Mouse (Mus musculus) kidney, postnatal 0 days (tissue): ENCODE measurements around the gene Nck1. TPM values are rescaled to one million over a fixed set of nuclear protein-coding genes. Genes with fewer than 3 reads are reported as not detected.

Source experiments
- ATAC-seq: fragments of 200-750 bp; cut with Nextera tagmentation; replicated peaks from 2 replicates; pipeline ENCODE4 v1.8.0; 2017; ENCODE audit warnings: low read depth, moderate number of reproducible peaks, moderate TSS enrichment, moderate library complexity; ENCODE audit not compliant: low FRiP score
- DNase-seq: peaks from one replicate; pipeline ENCODE4 v3.0.0-alpha.2; 2016; ENCODE audit warnings: low spot score
- H3K27ac ChIP-seq: fragments of 300-500 bp; sonication (generic); 2 replicates; pipeline ENCODE4 v1.5.1; 2014; ENCODE audit warnings: mild to moderate bottlenecking
- H3K27me3 ChIP-seq: fragments of 300-500 bp; sonication (generic); 2 replicates; pipeline ENCODE4 v1.6.1; 2014; ENCODE audit warnings: low read length, mixed read lengths; ENCODE audit not compliant: insufficient read depth
- H3K36me3 ChIP-seq: fragments of 300-500 bp; sonication (generic); 2 replicates; pipeline ENCODE4 v1.6.1; 2014; ENCODE audit warnings: low read length, mixed read lengths; ENCODE audit not compliant: insufficient read depth
- H3K4me1 ChIP-seq: fragments of 300-500 bp; sonication (generic); replicated peaks from 2 replicates; pipeline ENCODE4 v1.6.1; 2014; ENCODE audit warnings: antibody characterized with exemption, low read length, mixed read lengths; ENCODE audit not compliant: insufficient read depth
- H3K4me2 ChIP-seq: fragments of 300-500 bp; sonication (generic); 2 replicates; pipeline ENCODE4 v1.6.1; 2014; ENCODE audit warnings: mild to moderate bottlenecking, low read length, moderate library complexity, mixed read lengths
- H3K4me3 ChIP-seq: fragments of 300-500 bp; sonication (generic); replicated peaks from 2 replicates; pipeline ENCODE4 v1.5.1; 2014; ENCODE audit warnings: low read depth, low read length
- H3K9ac ChIP-seq: fragments of 300-500 bp; sonication (generic); 2 replicates; pipeline ENCODE4 v1.6.1; 2014; ENCODE audit warnings: low read depth, low read length
- H3K9me3 ChIP-seq: fragments of 300-500 bp; sonication (generic); replicated peaks from 2 replicates; pipeline ENCODE4 v1.6.1; 2016; ENCODE audit warnings: low read length, inconsistent platforms, mixed read lengths
- CTCF ChIP-seq: IDR thresholded peaks from 2 replicates; pipeline ENCODE4 v1.5.1; 2016; ENCODE audit warnings: antibody characterized with exemption, low read depth, mild to moderate bottlenecking, moderate library complexity
- WGBS: fragments of 180-500 bp; shearing (Covaris S2); extraction: QIAGEN DNeasy Blood & Tissue Kit; methylation state at CpG from one replicate; pipeline ENCODE4 v1.1.7; 2014; 5-methylcytosine and 5-hydroxymethylcytosine counted together
- polyA plus RNA-seq: library from polyadenylated mRNA; unstranded; fragments of >200 nt; fragmentation: Nextera tagmentation; extraction: Ambion mirVana; gene quantifications from 2 replicates; pipeline ENCODE4 v1.2.1, GENCODE M21; 2015

Gene Nck1
- polyA plus RNA-seq, 1 experiment from 2014 or later: 75.8 TPM

GRCm38 (mm10) chr9:100544948-100545714 lies 803 bp downstream of the Nck1 start:
- under 1% methylated on average over 38 of the region's 38 CpGs for WGBS
- H3K9ac ChIP-seq: peak overlapping the region; percentile 90
- H3K9me3 ChIP-seq: no peaks in the 10 kb centered on the region
- ATAC-seq (no peak), DNase-seq (peak; percentile 70)
- no peaks in the 10 kb centered on the region for H3K36me3 ChIP-seq
- H3K4me3 ChIP-seq: peak overlapping the region; percentile 88
- H3K4me1 ChIP-seq: peaks cover 10% of the 10 kb centered on the region
- no peak for TF ChIP-seq CTCF
- peak overlapping the region; percentile 82 for H3K4me2 ChIP-seq
- H3K27ac ChIP-seq: peak overlapping the region; percentile 95
- no peaks in the 10 kb centered on the region for H3K27me3 ChIP-seq

DNA sequence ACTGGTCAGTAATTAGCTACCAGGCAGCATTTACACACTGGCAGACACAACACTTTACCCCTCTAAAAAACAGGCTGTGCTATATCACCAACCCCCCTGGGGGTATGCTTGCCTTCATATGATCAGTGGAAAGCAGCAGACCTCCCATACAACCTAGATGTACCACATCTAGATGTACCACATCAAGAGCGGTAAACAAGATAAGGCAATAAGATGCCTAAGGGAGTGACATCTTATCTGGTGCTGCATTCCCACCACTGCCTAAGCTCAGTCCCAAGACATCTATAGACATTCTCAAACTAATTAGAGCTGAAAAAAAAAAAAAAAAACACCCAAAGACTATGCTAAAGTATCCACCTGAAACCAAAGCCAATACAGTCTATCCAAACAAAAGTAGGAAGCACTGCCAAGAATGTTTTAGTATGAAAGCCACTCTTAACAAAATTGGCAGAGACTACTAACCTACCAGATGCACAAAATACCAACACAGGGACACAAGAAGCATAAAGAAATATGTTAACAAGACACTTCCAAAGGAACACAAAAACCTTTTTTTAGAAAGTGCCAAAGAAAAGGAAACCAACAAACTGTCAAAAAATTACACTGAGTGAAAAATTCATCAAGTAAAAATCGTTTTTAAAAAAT lies 10.2 kb downstream of the Nck1 start:
- DNase-seq: no peak
- H3K9me3 ChIP-seq: no peaks in the 10 kb centered on the region
- H3K36me3 ChIP-seq: no peaks in the 10 kb centered on the region
- no peak overlapping the region for H3K4me2 ChIP-seq
- no peak for TF ChIP-seq CTCF
- H3K27me3 ChIP-seq: no peaks in the 10 kb centered on the region
- WGBS: 79% methylated on average over 2 of the region's 2 CpGs
- H3K9ac ChIP-seq: no peak overlapping the region
- no peak overlapping the region for H3K27ac ChIP-seq
- no peaks in the 10 kb centered on the region for H3K4me1 ChIP-seq
- no peak overlapping the region for H3K4me3 ChIP-seq
- no peak for ATAC-seq

GRCm38 (mm10) chr9:100534686-100535085 lies 11.2 kb downstream of the Nck1 start:
- Histone ChIP-seq H3K4me2 (no peak overlapping the region), H3K9ac (no peak overlapping the region), H3K9me3 (no peaks in the 10 kb centered on the region), H3K36me3 (no peaks in the 10 kb centered on the region), H3K27ac (no peak overlapping the region), H3K27me3 (no peaks in the 10 kb centered on the region), H3K4me1 (no peaks in the 10 kb centered on the region), H3K4me3 (no peak overlapping the region)
- 79% methylated on average over 3 of the region's 3 CpGs for WGBS
- DNase-seq (no peak), ATAC-seq (no peak)
- TF ChIP-seq CTCF: no peak

DNA sequence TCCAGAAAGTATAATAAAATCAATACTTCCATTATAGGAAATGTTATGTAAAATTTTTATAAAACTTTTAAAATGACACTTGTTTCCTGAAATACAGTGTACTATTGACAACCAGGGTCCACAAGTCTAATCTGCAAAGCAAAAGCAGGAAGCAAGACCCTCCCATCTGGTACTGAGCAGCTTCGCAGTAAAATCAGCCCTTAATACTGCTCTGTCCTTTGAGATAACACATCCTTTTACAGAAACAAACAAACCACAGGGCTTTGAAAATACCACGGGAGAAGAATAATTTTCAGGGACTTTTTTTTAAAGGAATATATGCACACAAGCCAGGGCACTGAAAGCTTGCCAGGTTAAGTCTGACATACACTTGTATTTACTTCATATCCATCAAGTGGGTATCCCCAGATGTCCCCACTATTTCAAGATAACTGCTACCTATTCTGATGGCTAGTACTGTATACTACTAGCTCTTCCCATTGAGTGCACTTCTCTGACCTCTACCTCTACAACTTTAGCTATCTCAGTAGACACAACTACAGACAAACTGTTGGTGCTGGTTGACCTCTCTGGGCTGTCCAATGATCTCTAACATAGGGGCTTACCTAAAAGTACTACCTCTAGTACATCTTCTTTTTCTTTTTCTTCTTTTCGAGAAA lies 13.0 kb downstream of the Nck1 start:
- WGBS: 67% methylated on average over 3 of the region's 3 CpGs
- Histone ChIP-seq H3K27me3 (no peaks in the 10 kb centered on the region), H3K36me3 (no peaks in the 10 kb centered on the region), H3K4me3 (no peak overlapping the region), H3K9ac (no peak overlapping the region), H3K9me3 (no peaks in the 10 kb centered on the region), H3K4me1 (no peaks in the 10 kb centered on the region), H3K4me2 (no peak overlapping the region), H3K27ac (no peak overlapping the region)
- TF ChIP-seq CTCF: no peak
- no peak for DNase-seq
- no peak for ATAC-seq

DNA sequence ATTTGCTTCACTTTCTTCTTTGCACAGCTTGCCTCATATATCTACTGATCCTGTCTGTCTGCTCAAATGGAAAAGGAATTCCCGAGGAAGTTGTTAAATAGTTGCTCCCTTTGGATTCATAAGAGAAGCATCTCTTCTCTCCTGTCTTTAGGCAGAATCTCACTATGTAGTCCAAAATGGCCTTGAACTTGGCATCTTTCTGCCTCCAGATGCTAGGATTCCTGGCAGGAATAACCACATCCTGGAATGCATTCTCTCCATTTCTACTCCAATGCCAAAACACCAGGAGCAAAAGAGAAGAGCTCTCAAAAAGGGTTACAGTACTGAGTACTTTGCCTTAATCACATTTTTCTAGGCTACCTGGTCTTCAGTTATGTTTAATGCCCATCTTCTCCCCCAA lies 14.6 kb downstream of the Nck1 start:
- ATAC-seq: no peak
- 27% methylated on average over 1 of the region's 1 CpGs for WGBS
- H3K4me2 ChIP-seq: no peak overlapping the region

DNA sequence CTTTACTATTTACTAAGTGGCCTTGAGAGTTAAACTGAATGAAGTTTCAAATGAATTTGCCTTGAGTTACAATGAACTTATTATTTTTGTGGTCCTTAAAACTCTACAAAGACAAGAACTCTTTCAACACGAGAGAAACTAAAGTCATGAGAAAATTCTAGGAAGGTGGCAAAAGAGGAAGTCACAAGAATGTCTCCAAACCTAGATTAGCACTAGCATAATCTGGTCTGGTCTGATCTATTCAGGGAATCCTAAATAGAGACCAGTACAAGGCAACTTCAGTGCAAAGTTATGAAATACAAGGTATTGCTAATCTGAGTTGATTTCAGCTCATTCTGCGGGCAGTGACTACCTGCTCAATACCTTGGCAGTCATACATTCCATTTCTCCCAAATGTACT lies 20.7 kb downstream of the Nck1 start:
- no peak for TF ChIP-seq CTCF
- H3K9me3 ChIP-seq: no peaks in the 10 kb centered on the region
- no peaks in the 10 kb centered on the region for H3K36me3 ChIP-seq
- H3K4me2 ChIP-seq: no peak overlapping the region
- H3K27ac ChIP-seq: no peak overlapping the region
- no peaks in the 10 kb centered on the region for H3K4me1 ChIP-seq
- H3K4me3 ChIP-seq: no peak overlapping the region
- H3K9ac ChIP-seq: no peak overlapping the region
- ATAC-seq: no peak
- no peaks in the 10 kb centered on the region for H3K27me3 ChIP-seq
- WGBS: 89% methylated on average over 2 of the region's 2 CpGs
- DNase-seq: no peak

More for the DNA sequence above, 14.6 kb downstream of the Nck1 start:
- H3K4me3 ChIP-seq: no peak overlapping the region
- no peaks in the 10 kb centered on the region for H3K27me3 ChIP-seq
- no peaks in the 10 kb centered on the region for H3K4me1 ChIP-seq
- H3K9me3 ChIP-seq: no peaks in the 10 kb centered on the region
- no peaks in the 10 kb centered on the region for H3K36me3 ChIP-seq
- no peak overlapping the region for H3K27ac ChIP-seq
- TF ChIP-seq CTCF: no peak
- peak; percentile 10 for DNase-seq
- no peak overlapping the region for H3K9ac ChIP-seq
